Mouse (Mus musculus) limb, embryonic 12.5 days (tissue): ENCODE data around the gene Gm21750. TPM values are rescaled to one million over a fixed set of nuclear protein-coding genes. Genes with fewer than 3 reads are reported as not detected.
"Not testable (repeated sequence)": the region's sequence is repeated elsewhere in the genome, so short reads cannot be mapped to it uniquely, and the experiment has no call there.

ENCODE experiments used
- ATAC-seq: fragments of 200-750 bp; cut with Nextera tagmentation; 2 replicates; pipeline ENCODE4 v1.8.0; 2017; ENCODE audit warnings: low read depth, moderate TSS enrichment; ENCODE audit not compliant: insufficient number of reproducible peaks, insufficient read depth, low FRiP score, low TSS enrichment
- H3K27ac ChIP-seq: fragments of 300-500 bp; sonication (generic); 2 replicates; pipeline ENCODE4 v1.5.1; 2016; ENCODE audit warnings: mild to moderate bottlenecking, moderate library complexity
- H3K27me3 ChIP-seq: fragments of 300-500 bp; sonication (generic); 2 replicates; pipeline ENCODE4 v1.6.1; 2016; ENCODE audit warnings: mild to moderate bottlenecking, moderate library complexity
- H3K36me3 ChIP-seq: fragments of 300-500 bp; sonication (generic); 2 replicates; pipeline ENCODE4 v1.6.1; 2016; ENCODE audit warnings: mild to moderate bottlenecking, moderate library complexity
- H3K4me1 ChIP-seq: fragments of 300-500 bp; sonication (generic); replicated peaks from 2 replicates; pipeline ENCODE4 v1.6.1; 2016
- H3K4me2 ChIP-seq: fragments of 300-500 bp; sonication (generic); 2 replicates; pipeline ENCODE4 v1.6.1; 2016; ENCODE audit warnings: mild to moderate bottlenecking, moderate library complexity
- H3K4me3 ChIP-seq: fragments of 300-500 bp; sonication (generic); replicated peaks from 2 replicates; pipeline ENCODE4 v1.5.1; 2016; ENCODE audit warnings: mild to moderate bottlenecking
- H3K9ac ChIP-seq: fragments of 300-500 bp; sonication (generic); replicated peaks from 2 replicates; pipeline ENCODE4 v1.6.1; 2016; ENCODE audit warnings: mild to moderate bottlenecking, moderate library complexity
- H3K9me3 ChIP-seq: fragments of 300-500 bp; sonication (generic); 2 replicates; pipeline ENCODE4 v1.6.1; 2016; ENCODE audit warnings: mild to moderate bottlenecking, moderate library complexity
- WGBS: fragments of 180-500 bp; shearing (Covaris S2); methylation state at CpG from one replicate; pipeline ENCODE4 v1.1.7; 2016; 5-methylcytosine and 5-hydroxymethylcytosine counted together
- polyA plus RNA-seq: library from polyadenylated mRNA; unstranded; fragments of >200 nt; fragmentation: Nextera tagmentation; extraction: Ambion mirVana; gene quantifications from 2 replicates; pipeline ENCODE4 v1.2.1, GENCODE M21; 2016

Gm21750 gene
- not detected in 2 replicates for polyA plus RNA-seq

- H3K36me3 ChIP-seq, ATAC-seq, H3K27me3 ChIP-seq, H3K27ac ChIP-seq, H3K9me3 ChIP-seq, H3K9ac ChIP-seq, H3K4me1 ChIP-seq, H3K4me2 ChIP-seq, H3K4me3 ChIP-seq: not testable (repeated sequence)
- WGBS, result 87% methylated on average over 3 of the region's 3 CpGs
Observed at GRCm38 (mm10) chr14:73660925-73661324, at the start of gene Gm21750. Gene Gm21750, plus strand, starts transcription at chr14:73661225.

DNA sequence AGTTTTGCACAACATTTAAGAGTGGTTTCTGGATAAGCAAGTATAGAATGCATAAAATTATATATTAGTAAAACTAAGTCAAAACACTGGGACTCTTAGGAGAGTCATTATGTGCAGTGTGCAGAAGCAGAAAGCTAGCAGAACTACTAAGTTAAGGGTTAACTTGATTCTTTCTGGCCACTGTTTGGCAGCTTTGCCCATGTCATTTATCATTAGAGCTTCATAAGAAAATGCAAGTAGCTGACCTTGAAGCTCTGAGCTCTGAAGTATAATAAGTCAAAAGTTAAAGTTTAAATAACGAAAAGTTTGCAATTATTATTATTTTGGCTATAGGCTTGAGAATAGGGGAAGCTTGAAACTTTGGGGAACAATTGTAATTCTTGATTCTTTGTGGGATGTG, 46.1 kb upstream of the Gm21750 start:
- H3K36me3 ChIP-seq, H3K27ac ChIP-seq, H3K4me1 ChIP-seq, H3K9me3 ChIP-seq, H3K4me2 ChIP-seq, H3K27me3 ChIP-seq, ATAC-seq, H3K9ac ChIP-seq, H3K4me3 ChIP-seq: not testable (repeated sequence)
- WGBS, result 74% methylated on average over 1 of the region's 1 CpGs

- Histone ChIP-seq H3K4me2 (no peak overlapping the region), H3K4me1 (no peaks in the 10 kb centered on the region), H3K27me3 (no peaks in the 10 kb centered on the region), H3K36me3 (no peaks in the 10 kb centered on the region), H3K9me3 (no peaks in the 10 kb centered on the region), H3K27ac (no peak overlapping the region), H3K9ac (no peak overlapping the region), H3K4me3 (no peak overlapping the region)
- ATAC-seq, result no peak
- 86% methylated on average over 3 of the region's 3 CpGs for WGBS
Observed at GRCm38 (mm10) chr14:73620880-73621279, 40.1 kb upstream of the Gm21750 start.

DNA sequence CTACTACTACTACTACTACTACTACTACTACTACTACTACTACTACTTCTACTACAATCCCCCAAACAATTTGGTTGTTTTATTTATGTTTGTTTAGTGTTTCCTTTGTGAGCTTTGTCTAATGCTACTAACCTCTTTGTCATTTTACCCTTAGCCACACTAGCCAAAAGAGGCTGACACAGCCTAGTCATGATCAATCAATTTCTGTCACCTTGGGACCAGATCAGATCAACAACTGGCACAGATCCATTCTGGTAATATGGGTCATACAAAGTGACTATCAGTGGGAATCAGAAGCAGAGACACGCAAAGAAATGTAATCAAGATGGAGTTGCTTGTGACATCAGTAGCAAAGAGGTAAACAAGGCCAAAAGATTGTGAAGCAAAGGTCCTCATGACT, 38.0 kb upstream of the Gm21750 start:
- 92% methylated on average over 1 of the region's 1 CpGs for WGBS
- no peaks in the 10 kb centered on the region for H3K27me3 ChIP-seq
- H3K9ac ChIP-seq, result no peak overlapping the region
- no peak overlapping the region for H3K4me3 ChIP-seq
- H3K4me2 ChIP-seq, result no peak overlapping the region
- no peak overlapping the region for H3K27ac ChIP-seq
- no peak for ATAC-seq
- no peaks in the 10 kb centered on the region for H3K36me3 ChIP-seq
- H3K9me3 ChIP-seq, result no peaks in the 10 kb centered on the region
- no peaks in the 10 kb centered on the region for H3K4me1 ChIP-seq

DNA sequence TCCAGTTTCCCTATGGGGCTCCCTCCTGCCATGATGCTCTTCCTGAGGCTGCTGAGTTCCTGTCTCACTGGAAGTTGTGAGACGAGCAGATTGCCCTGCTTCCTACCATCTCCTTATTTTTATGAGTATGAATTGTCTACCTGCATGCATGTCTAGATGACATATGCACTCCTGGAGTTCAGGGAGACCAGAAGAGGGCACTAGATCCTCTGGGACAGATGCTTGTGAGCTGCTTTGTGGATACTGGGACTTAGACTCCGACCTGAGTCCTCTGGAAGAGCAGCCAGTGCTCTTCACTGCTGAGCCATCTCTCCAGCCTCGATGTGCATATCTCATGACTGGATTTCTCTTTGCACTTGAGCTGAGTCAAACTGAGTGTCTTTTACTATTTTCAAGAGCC, 35.6 kb upstream of the Gm21750 start:
- 75% methylated on average over 3 of the region's 3 CpGs for WGBS
- Histone ChIP-seq H3K27ac (no peak overlapping the region), H3K9me3 (no peaks in the 10 kb centered on the region), H3K9ac (no peak overlapping the region), H3K27me3 (no peaks in the 10 kb centered on the region), H3K4me1 (no peaks in the 10 kb centered on the region), H3K4me3 (no peak overlapping the region), H3K4me2 (no peak overlapping the region), H3K36me3 (no peaks in the 10 kb centered on the region)
- no peak for ATAC-seq

- Histone ChIP-seq H3K27me3 (no peaks in the 10 kb centered on the region), H3K9ac (no peak overlapping the region), H3K4me3 (no peak overlapping the region), H3K9me3 (no peaks in the 10 kb centered on the region), H3K36me3 (no peaks in the 10 kb centered on the region), H3K4me2 (no peak overlapping the region), H3K4me1 (no peaks in the 10 kb centered on the region), H3K27ac (no peak overlapping the region)
- WGBS, result 92% methylated on average over 4 of the region's 4 CpGs
- no peak for ATAC-seq
Observed at GRCm38 (mm10) chr14:73631511-73631910, 29.5 kb upstream of the Gm21750 start.

DNA sequence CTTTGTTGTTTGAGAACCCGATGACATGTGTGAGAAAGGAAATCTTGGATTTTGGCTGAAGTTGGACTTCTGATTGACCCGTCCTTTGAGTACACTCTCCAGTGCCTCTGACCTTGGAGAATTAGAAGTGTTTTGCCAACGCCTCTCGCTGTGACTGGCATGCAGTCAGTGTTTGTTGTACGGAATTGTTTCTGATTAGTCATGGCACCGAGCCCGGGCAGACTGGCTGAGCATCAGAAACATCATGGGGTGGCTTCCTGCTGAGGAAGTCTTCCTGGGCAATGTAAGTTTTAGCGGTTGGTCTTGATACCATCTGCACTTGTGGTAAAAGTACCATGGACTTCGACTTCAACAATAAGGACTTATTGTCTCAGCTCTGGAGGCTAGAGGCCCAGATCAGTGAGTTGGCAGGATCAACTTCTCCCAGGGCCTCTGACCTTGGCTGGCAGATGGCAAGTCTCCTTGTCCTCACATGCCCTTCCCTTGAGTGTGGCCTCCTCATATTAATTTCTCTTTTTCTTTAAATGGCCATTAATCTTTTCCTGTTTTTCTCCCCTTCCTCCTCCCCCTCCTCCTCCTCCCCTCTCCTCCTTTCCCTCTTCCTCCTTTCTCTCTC, 28.3 kb upstream of the Gm21750 start:
- H3K9me3 ChIP-seq, result no peaks in the 10 kb centered on the region
- H3K4me1 ChIP-seq, result no peaks in the 10 kb centered on the region
- no peaks in the 10 kb centered on the region for H3K27me3 ChIP-seq
- WGBS, result 87% methylated on average over 9 of the region's 9 CpGs
- no peak for ATAC-seq
- no peak overlapping the region for H3K27ac ChIP-seq
- no peak overlapping the region for H3K4me3 ChIP-seq
- H3K36me3 ChIP-seq, result no peaks in the 10 kb centered on the region
- H3K4me2 ChIP-seq, result no peak overlapping the region
- H3K9ac ChIP-seq, result no peak overlapping the region

GRCm38 (mm10) chr14:73634356-73634755, 26.7 kb upstream of the Gm21750 start:
- Histone ChIP-seq H3K4me3 (no peak overlapping the region), H3K4me2 (no peak overlapping the region), H3K27ac (no peak overlapping the region), H3K4me1 (no peaks in the 10 kb centered on the region), H3K27me3 (no peaks in the 10 kb centered on the region), H3K9me3 (no peaks in the 10 kb centered on the region), H3K36me3 (no peaks in the 10 kb centered on the region), H3K9ac (no peak overlapping the region)
- no peak for ATAC-seq
- 89% methylated on average over 3 of the region's 3 CpGs for WGBS

DNA sequence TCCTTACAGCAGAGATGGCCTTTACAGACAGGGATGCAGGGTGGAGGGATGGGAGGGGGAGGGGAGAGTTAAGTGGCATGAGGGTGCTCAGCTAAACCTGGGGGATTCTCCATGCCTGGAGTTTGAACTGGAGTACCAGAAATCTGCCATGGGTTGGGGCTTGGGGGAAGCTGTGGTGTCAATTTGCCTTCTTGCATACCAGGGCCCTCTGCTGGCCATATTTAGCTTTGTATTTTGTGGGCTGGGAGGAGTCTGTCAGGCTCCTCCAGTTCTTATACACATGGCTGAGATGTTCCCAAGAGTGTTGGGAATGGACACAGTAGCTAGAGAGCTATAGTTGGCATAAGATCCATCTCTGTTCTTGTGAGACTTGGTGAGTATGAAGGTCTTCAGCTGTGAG, 23.6 kb upstream of the Gm21750 start:
- H3K9ac ChIP-seq, result no peak overlapping the region
- no peaks in the 10 kb centered on the region for H3K9me3 ChIP-seq
- H3K27me3 ChIP-seq, result no peaks in the 10 kb centered on the region
- H3K36me3 ChIP-seq, result no peaks in the 10 kb centered on the region
- H3K27ac ChIP-seq, result no peak overlapping the region
- H3K4me2 ChIP-seq, result no peak overlapping the region
- no peak for ATAC-seq
- H3K4me3 ChIP-seq, result no peak overlapping the region
- no peaks in the 10 kb centered on the region for H3K4me1 ChIP-seq

DNA sequence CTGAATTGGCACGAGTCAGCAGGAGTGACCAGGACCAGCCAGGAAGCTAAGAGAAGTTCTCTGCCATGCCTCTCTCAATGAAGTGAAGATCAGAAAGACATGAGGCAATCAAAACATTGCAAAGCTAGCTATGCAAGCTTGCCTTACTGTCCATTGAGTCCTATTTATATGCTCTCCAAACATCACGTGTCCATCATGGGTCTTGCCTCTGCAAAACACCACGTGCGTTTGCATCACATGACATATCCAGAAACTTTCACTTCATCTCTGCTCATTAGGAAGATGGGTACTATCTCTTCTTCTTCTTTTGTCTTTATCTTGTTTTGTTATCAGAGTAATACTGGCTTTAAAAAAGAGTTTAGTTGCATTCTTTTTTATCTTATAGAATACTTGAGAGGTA, 10.8 kb upstream of the Gm21750 start:
- no peaks in the 10 kb centered on the region for H3K9me3 ChIP-seq
- no peak overlapping the region for H3K4me3 ChIP-seq
- no peak overlapping the region for H3K27ac ChIP-seq
- no peaks in the 10 kb centered on the region for H3K27me3 ChIP-seq
- no peaks in the 10 kb centered on the region for H3K36me3 ChIP-seq
- H3K9ac ChIP-seq, result no peak overlapping the region
- 90% methylated on average over 4 of the region's 4 CpGs for WGBS
- ATAC-seq, result no peak
- H3K4me2 ChIP-seq, result no peak overlapping the region
- no peaks in the 10 kb centered on the region for H3K4me1 ChIP-seq

DNA sequence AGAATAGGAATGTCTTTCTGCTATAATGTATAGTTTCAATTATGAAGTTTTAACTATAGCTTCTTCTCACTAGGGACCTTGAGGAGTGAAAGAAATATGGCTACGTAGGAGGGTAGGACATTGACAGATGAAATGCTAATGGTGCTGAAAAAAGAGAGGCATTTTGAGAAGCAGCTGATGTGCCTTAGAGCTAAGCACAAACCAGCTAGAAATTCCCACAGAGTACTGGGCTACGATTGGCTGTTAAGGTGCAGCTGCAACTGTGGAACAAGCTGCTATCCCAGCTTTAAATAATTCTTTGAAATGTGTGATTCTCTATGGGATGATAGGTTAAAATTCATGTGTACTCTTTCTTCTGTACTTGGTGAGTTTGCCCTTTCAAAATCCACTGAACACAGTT, 9.1 kb downstream of the Gm21750 start:
- ATAC-seq, result no peak
- 85% methylated on average over 2 of the region's 2 CpGs for WGBS

DNA sequence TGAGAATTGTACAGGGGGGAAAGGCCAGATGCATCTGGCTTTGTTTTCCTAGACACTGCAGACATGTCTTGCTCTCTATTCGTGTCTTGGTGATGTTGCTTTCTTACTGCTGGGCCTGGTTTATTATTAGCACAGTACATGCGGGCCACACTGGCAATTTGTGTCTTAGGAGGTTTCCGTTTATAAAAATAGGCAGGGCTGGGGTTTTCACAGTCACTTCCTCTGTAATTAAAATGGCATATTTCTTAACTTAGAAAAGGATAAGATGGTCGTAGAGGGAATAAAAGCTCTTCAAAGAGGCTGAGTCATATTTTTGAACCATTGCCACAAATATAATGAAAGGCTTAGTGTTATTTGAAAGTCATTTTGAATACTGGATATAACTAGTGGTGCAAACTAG, 26.7 kb downstream of the Gm21750 start:
- ATAC-seq, result no peak
- no peaks in the 10 kb centered on the region for H3K36me3 ChIP-seq
- WGBS, result 65% methylated on average over 4 of the region's 4 CpGs
- peaks cover 11% of the 10 kb centered on the region; the same call in 1 of the 2 replicates for H3K9me3 ChIP-seq
- no peak overlapping the region for H3K9ac ChIP-seq
- H3K4me3 ChIP-seq, result no peak overlapping the region
- H3K27me3 ChIP-seq, result no peaks in the 10 kb centered on the region
- H3K27ac ChIP-seq, result no peak overlapping the region
- no peaks in the 10 kb centered on the region for H3K4me1 ChIP-seq
- H3K4me2 ChIP-seq, result no peak overlapping the region

More for the DNA sequence above, 9.1 kb downstream of the Gm21750 start:
- Histone ChIP-seq H3K36me3 (no peaks in the 10 kb centered on the region), H3K9ac (no peak overlapping the region), H3K27me3 (no peaks in the 10 kb centered on the region), H3K4me2 (no peak overlapping the region), H3K27ac (no peak overlapping the region), H3K4me3 (no peak overlapping the region), H3K9me3 (no peaks in the 10 kb centered on the region), H3K4me1 (no peaks in the 10 kb centered on the region)
